Mouse (Mus musculus) heart, postnatal 0 days (tissue): ENCODE measurements around the gene Trpv1. TPM values are rescaled to one million over a fixed set of nuclear protein-coding genes. Genes with fewer than 3 reads are reported as not detected.

ENCODE experiments used
- ATAC-seq: fragments of 200-750 bp; cut with Nextera tagmentation; 2 replicates; pipeline ENCODE4 v1.8.0; 2017; ENCODE audit warnings: low read depth, moderate number of reproducible peaks, moderate library complexity; ENCODE audit not compliant: insufficient read depth
- DNase-seq: peaks from one replicate; pipeline ENCODE4 v3.0.0-alpha.2; 2016; ENCODE audit warnings: low spot score
- H3K27ac ChIP-seq: fragments of 300-500 bp; sonication (generic); 2 replicates; pipeline ENCODE4 v1.5.1; 2014; ENCODE audit warnings: low read depth, mild to moderate bottlenecking
- H3K27me3 ChIP-seq: fragments of 300-500 bp; sonication (generic); 2 replicates; pipeline ENCODE4 v1.6.1; 2014; ENCODE audit warnings: low read length, mixed read lengths; ENCODE audit not compliant: control insufficient read depth, insufficient read depth
- H3K36me3 ChIP-seq: fragments of 300-500 bp; sonication (generic); replicated peaks from 2 replicates; pipeline ENCODE4 v1.6.1; 2014; ENCODE audit warnings: low read length, mixed read lengths; ENCODE audit not compliant: control insufficient read depth, insufficient read depth
- H3K4me1 ChIP-seq: fragments of 300-500 bp; sonication (generic); 2 replicates; pipeline ENCODE4 v1.6.1; 2014; ENCODE audit warnings: antibody characterized with exemption; ENCODE audit not compliant: control insufficient read depth, insufficient read depth
- H3K4me2 ChIP-seq: fragments of 300-500 bp; sonication (generic); 2 replicates; pipeline ENCODE4 v1.6.1; 2014; ENCODE audit warnings: low read depth, mild to moderate bottlenecking, low read length, moderate library complexity
- H3K4me3 ChIP-seq: fragments of 300-500 bp; sonication (generic); 2 replicates; pipeline ENCODE4 v1.5.1; 2014; ENCODE audit warnings: low read depth, low read length
- H3K9ac ChIP-seq: fragments of 300-500 bp; sonication (generic); replicated peaks from 2 replicates; pipeline ENCODE4 v1.6.1; 2014; ENCODE audit warnings: low read depth, low read length, mixed read lengths
- H3K9me3 ChIP-seq: fragments of 300-500 bp; sonication (generic); replicated peaks from 2 replicates; pipeline ENCODE4 v1.6.1; 2016; ENCODE audit warnings: low read length; ENCODE audit not compliant: control insufficient read depth
- CTCF ChIP-seq: IDR thresholded peaks from 2 replicates; pipeline ENCODE4 v1.5.1; 2016; ENCODE audit warnings: antibody characterized with exemption, control low read depth, low read depth
- EP300 ChIP-seq: IDR thresholded peaks from 2 replicates; pipeline ENCODE4 v1.6.1; 2016; ENCODE audit warnings: antibody characterized with exemption, low read depth
- WGBS: fragments of 180-500 bp; shearing (Covaris S2); extraction: QIAGEN DNeasy Blood & Tissue Kit; methylation state at CpG from one replicate; pipeline ENCODE4 v1.1.7; 2014; 5-methylcytosine and 5-hydroxymethylcytosine counted together
- polyA plus RNA-seq: library from polyadenylated mRNA; unstranded; fragments of >200 nt; fragmentation: Nextera tagmentation; extraction: Ambion mirVana; gene quantifications from 2 replicates; pipeline ENCODE4 v1.2.1, GENCODE M21; 2015
- total RNA-seq: library from RNA; depleted of rRNA; stranded (reverse); fragments of >200 nt; gene quantifications from 2 replicates; pipeline ENCODE4 v1.2.3, GENCODE M21; 2014; ENCODE audit warnings: low replicate concordance

Trpv1 gene
- total and polyA plus RNA-seq, 2 experiments from 2014 or later = 0.07 to 3.1 TPM

- Histone ChIP-seq H3K9ac (no peak overlapping the region), H3K4me3 (no peak overlapping the region), H3K4me2 (no peak overlapping the region), H3K4me1 (no peaks in the 10 kb centered on the region), H3K36me3 (no peaks in the 10 kb centered on the region), H3K27ac (no peak overlapping the region), H3K27me3 (no peaks in the 10 kb centered on the region), H3K9me3 (no peaks in the 10 kb centered on the region)
- WGBS = 46% methylated on average over 5 of the region's 5 CpGs
- ATAC-seq (no peak), DNase-seq (no peak)
- no peak for TF ChIP-seq EP300
- TF ChIP-seq CTCF = no peak
These were observed 46.6 kb downstream of the Trpv1 start for GRCm38 (mm10) chr11:73280710-73281109.

DNA sequence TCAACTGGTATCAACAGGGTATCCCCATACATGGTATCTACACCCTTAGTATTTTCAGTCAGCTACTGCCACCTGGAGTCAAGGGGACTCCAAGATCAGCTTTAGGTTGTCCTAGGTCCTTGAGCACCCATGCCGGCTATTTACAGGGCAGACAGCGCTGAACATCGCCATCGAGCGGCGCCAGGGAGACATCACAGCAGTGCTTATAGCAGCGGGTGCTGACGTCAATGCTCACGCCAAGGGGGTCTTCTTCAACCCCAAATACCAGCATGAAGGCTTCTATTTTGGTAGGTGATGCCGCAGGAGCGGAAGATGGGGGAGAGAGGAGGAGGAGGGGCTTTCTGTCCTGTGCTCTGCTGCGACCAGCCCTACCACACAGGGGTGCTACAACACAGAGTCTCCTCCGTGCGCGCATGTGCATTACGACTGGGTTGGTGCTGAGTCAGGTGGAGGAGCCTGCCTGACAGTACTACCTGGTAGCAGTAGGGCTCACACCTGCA lies 47.5 kb downstream of the Trpv1 start:
- H3K27me3 ChIP-seq = no peaks in the 10 kb centered on the region
- no peak overlapping the region for H3K9ac ChIP-seq
- H3K4me1 ChIP-seq = no peaks in the 10 kb centered on the region
- no peaks in the 10 kb centered on the region for H3K9me3 ChIP-seq
- TF ChIP-seq EP300 (no peak), CTCF (peak; percentile 47)
- peak overlapping the region; percentile 60 for H3K4me2 ChIP-seq
- ATAC-seq (peak; percentile 64), DNase-seq (peak; percentile 55)
- H3K36me3 ChIP-seq = no peaks in the 10 kb centered on the region
- 2% methylated on average over 16 of the region's 16 CpGs for WGBS
- peak overlapping the region; percentile 33 for H3K4me3 ChIP-seq
- no peak overlapping the region for H3K27ac ChIP-seq

DNA sequence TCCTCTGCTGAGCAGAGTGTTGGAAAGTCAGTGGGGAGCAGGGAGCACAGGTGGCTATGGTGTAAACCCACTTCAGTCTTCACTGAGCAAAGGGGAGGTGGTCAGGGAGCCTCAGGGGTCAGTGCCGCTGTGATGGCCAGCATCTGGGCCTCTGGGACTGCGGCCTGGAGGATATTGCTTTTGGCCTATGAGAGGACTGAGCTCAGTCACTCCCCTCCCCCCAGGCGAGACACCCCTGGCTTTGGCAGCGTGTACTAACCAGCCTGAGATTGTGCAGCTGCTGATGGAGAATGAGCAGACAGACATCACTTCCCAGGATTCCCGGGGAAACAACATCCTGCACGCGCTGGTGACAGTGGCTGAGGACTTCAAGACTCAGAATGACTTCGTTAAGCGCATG lies 49.3 kb downstream of the Trpv1 start:
- Histone ChIP-seq H3K27me3 (no peaks in the 10 kb centered on the region), H3K9ac (no peak overlapping the region), H3K4me1 (no peaks in the 10 kb centered on the region), H3K4me3 (no peak overlapping the region), H3K36me3 (no peaks in the 10 kb centered on the region), H3K4me2 (no peak overlapping the region), H3K27ac (no peak overlapping the region; the same call in 1 of the 2 replicates), H3K9me3 (no peaks in the 10 kb centered on the region)
- TF ChIP-seq EP300 = no peak
- no peak for TF ChIP-seq CTCF
- WGBS = 28% methylated on average over 9 of the region's 9 CpGs
- DNase-seq = peak; percentile 12
- peak; percentile 25 for ATAC-seq

- no peak overlapping the region for H3K9ac ChIP-seq
- no peak for ATAC-seq
- H3K27me3 ChIP-seq = no peaks in the 10 kb centered on the region
- H3K4me2 ChIP-seq = no peak overlapping the region
- TF ChIP-seq CTCF = no peak
- TF ChIP-seq EP300 = no peak
- no peaks in the 10 kb centered on the region for H3K36me3 ChIP-seq
- H3K4me3 ChIP-seq = no peak overlapping the region
- no peaks in the 10 kb centered on the region for H3K4me1 ChIP-seq
- 42% methylated on average over 1 of the region's 1 CpGs for WGBS
- no peaks in the 10 kb centered on the region for H3K9me3 ChIP-seq
- H3K27ac ChIP-seq = no peak overlapping the region; the same call in 1 of the 2 replicates
- no peak for DNase-seq
These were observed 49.8 kb downstream of the Trpv1 start for GRCm38 (mm10) chr11:73283926-73284325.

GRCm38 (mm10) chr11:73284351-73284750 lies 50.3 kb downstream of the Trpv1 start:
- TF ChIP-seq CTCF = no peak
- DNase-seq (no peak), ATAC-seq (no peak)

GRCm38 (mm10) chr11:73289621-73290020 lies 55.5 kb downstream of the Trpv1 start:
- H3K36me3 ChIP-seq = no peaks in the 10 kb centered on the region
- no peaks in the 10 kb centered on the region for H3K27me3 ChIP-seq
- H3K27ac ChIP-seq = no peak overlapping the region
- TF ChIP-seq CTCF = no peak
- TF ChIP-seq EP300 = no peak
- WGBS = 61% methylated on average over 1 of the region's 1 CpGs
- ATAC-seq = no peak
- H3K4me2 ChIP-seq = no peak overlapping the region
- DNase-seq = no peak
- H3K4me3 ChIP-seq = no peak overlapping the region
- no peaks in the 10 kb centered on the region for H3K9me3 ChIP-seq
- H3K4me1 ChIP-seq = no peaks in the 10 kb centered on the region
- no peak overlapping the region for H3K9ac ChIP-seq

More at GRCm38 (mm10) chr11:73284351-73284750, 50.3 kb downstream of the Trpv1 start:
- no peaks in the 10 kb centered on the region for H3K4me1 ChIP-seq
- H3K9ac ChIP-seq = no peak overlapping the region
- no peaks in the 10 kb centered on the region for H3K36me3 ChIP-seq
- no peaks in the 10 kb centered on the region for H3K27me3 ChIP-seq
- no peak overlapping the region for H3K4me3 ChIP-seq
- no peak overlapping the region for H3K27ac ChIP-seq
- no peak overlapping the region for H3K4me2 ChIP-seq
- H3K9me3 ChIP-seq = no peaks in the 10 kb centered on the region
